Mouse (Mus musculus): ENCODE data around the gene Lhx2.

Gene Lhx2

DNA sequence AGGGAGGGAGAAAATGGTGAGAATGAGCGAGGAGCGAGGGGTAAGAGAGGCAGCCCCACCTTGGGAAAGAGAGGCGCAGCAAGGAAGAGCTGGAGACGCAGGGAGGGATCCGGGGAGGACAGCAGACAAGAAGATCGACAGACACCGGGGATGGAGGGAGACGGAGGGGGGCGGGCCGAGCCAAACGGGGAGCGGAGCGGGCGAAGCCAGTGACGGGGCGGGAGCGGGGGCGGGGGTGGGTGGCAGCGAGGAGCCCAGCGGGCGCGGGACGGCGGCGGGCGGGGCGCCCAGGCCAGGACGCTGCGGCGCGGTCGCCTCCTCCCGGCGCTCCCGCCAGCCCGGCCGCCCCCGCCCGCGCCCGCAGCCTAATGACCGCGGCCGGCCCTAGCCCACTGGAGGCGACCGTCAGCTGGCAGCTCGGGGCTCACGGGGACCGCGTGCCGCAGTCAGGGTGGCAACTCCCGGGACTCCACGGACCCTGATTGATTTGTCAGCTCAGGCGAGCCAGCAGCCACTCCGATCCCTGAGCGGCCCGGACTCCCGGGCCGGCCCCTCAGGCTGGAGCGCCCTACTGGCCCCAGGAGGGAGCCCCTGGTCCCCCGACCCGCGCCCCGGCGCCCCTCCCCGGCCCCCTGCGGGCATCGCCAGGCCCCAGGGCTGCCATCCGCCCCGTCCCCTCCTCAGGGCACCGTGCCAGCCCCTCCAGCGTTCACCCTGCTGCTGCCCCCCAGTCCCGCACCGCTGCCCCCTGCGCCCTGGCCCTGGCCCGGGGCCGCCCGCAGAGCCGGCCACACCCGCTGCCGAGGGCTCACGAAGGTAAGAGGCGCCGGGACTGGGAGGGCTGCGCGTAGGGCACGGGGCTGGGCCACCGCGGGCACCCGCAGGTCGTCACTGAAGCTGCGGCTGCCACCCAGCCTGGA lies at the start of gene Lhx2:
TSS of gene Lhx2 (plus strand) at position 292 of the 920 bp plus-strand sequence.
- DNase-seq (ENCODE audit: low spot score in 2 of 2): peak in 1 of 2 experiments; percentile 18

GRCm38 (mm10) chr2:38291526-38291925 lies 47.6 kb upstream of the Lhx2 start:
- DNase-seq (ENCODE audit: low spot score in 2 of 2): no peak

DNA sequence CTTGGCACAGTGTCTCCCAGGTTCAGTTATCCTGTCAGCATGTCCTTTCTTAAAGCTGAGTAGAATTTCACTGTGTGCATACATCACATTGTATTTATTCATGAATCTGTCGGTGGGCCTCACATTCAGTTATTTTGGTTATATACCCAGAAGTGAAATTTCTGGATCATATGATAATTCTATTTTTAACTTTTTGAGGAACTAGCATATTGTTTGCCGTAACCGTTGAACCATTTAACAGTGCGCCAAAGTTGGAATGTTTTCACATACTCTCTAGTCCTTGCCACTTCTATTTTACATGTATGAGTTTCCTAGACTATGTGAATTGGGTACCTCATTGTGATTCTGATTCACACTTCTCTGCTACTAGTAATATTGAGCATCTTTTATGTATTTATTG lies 43.1 kb upstream of the Lhx2 start:
- DNase-seq (ENCODE audit: low spot score in 2 of 2): no peak

GRCm38 (mm10) chr2:38300941-38301340 lies 38.1 kb upstream of the Lhx2 start:
- no peak for DNase-seq (ENCODE audit: low spot score in 2 of 2)

GRCm38 (mm10) chr2:38305152-38305551 lies 33.9 kb upstream of the Lhx2 start:
- DNase-seq (ENCODE audit: low spot score in 2 of 2): no peak

DNA sequence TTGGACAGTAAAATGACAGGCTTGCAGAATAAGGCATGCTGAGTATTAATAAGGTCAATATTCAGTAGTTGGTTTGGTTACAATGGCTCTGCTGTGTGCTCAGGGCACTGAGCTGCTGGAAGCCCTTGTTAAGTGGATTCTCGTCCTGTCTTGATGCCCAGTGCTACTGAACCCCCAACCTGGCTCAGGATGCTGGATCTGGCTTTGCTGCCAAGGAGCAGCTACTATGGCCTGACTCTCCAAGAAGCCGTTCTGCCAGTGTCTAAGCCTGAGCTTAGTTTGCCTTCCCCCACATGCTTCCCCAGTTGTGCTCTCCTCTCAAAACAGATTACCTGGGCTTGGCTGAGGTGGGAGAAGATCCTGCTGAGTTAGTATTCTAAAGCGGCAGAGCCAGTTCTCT lies 26.2 kb upstream of the Lhx2 start:
- no peak for DNase-seq (ENCODE audit: low spot score in 2 of 2)

DNA sequence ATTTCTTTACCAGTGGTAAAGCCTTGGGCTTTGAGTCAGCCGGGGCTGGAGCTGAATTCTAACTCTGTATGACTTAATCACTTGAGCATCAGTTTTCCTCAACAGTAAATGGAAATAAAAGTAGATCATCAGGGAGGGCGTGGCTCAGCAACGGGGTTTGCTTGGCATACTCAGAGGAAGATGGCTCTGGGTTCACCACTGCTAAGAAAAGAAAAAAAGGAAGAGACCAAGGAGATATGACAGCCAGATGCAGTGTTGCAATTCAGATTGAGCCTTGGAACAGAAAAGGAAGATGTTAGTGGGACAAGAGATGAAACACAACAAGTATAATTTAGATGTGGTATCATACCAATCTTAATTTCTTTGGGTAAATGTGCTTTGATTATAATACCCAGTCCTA lies 25.7 kb upstream of the Lhx2 start:
- DNase-seq (ENCODE audit: low spot score in 2 of 2): no peak

DNA sequence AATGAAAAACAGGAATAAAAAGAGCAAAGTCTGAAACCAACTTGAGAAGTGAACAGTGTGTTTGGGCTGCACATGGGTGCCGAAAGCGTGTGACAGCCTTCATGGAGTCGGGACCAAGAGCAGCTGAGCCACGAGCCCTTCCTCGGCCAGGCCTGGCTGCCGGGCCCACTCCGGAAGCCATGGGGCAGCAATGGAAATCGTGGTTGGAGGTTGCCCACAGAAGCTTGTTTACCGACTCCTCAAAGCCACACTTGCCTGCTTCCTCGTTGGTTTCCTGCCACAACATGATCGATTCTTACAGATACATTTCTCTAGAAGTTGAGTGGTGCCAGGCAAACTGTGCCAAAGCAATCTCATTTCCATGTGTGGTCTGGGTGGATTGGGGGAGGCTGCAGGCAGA lies 20.0 kb upstream of the Lhx2 start:
- no peak for DNase-seq (ENCODE audit: low spot score in 2 of 2)

- DNase-seq (ENCODE audit: low spot score in 2 of 2): no peak
Measured at GRCm38 (mm10) chr2:38320911-38321310, 18.2 kb upstream of the Lhx2 start.

DNA sequence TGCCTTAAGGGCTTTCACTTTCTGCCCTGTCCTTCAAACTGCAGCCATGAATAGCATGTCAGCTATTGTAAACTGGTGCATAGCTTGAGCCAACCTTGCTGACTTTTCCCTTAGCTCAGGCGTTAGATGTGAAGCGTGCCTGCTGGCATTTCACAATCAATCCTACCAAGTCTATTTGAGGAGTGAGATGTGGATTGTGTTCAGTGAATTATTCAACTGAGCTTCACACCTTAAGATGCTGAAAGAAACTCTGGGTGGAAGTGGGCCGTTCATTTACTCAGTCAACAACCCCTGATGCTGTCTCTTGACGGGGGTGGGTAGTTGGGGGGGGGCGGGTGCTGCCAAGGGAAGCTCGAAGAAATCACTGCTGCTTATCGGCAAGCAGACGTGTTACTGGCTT lies 15.7 kb upstream of the Lhx2 start:
- no peak for DNase-seq (ENCODE audit: low spot score in 2 of 2)

GRCm38 (mm10) chr2:38326671-38327070 lies 12.4 kb upstream of the Lhx2 start:
- DNase-seq (ENCODE audit: low spot score in 2 of 2): no peak

DNA sequence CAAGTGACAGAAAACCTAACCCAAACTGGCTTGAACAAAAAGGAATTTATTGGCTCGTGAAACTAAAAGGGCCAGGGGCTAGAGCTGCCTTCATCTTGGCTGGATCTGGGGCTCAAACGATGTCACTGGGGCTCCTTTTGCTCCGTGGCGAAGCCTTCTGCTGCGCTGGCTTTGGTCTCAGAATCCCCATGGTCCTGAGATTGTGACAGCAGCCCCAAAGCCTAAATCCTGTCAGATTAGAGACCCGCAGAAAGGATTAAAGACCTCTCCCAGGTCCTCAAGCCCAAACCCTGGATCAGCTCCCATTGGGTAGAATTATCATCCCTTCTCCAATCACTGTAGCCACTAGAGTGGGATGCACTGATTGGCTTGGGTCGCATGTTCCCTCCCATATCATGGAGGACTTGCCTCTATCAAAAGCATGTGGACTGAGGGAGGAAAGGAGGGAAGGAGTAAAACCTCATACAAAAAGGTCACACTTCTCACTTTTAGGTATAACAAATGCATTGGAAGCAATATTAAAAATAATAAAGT lies 5.4 kb upstream of the Lhx2 start:
- DNase-seq (ENCODE audit: low spot score in 2 of 2): no peak

DNA sequence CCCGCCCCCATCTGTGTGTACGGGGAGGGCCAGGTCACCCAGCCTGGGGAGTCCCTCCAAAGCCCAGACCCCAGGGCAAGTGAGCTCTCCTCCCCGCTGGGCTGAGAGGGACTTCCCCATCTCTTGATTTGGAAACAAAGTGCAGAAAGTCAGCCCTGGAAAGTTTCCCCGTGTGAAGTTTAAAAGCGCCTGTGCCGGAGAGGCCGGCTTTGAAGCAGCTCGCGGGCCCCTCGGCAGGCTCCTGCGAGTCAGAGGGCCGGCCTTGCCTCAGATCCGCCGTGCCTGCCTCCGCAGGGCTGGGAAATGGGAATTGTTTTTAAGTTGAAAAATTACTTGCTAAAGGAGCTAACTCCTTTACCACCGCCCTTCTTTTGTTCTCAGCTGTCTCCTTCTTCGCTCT lies 2.5 kb upstream of the Lhx2 start:
- DNase-seq (ENCODE audit: low spot score in 2 of 2): no peak

DNA sequence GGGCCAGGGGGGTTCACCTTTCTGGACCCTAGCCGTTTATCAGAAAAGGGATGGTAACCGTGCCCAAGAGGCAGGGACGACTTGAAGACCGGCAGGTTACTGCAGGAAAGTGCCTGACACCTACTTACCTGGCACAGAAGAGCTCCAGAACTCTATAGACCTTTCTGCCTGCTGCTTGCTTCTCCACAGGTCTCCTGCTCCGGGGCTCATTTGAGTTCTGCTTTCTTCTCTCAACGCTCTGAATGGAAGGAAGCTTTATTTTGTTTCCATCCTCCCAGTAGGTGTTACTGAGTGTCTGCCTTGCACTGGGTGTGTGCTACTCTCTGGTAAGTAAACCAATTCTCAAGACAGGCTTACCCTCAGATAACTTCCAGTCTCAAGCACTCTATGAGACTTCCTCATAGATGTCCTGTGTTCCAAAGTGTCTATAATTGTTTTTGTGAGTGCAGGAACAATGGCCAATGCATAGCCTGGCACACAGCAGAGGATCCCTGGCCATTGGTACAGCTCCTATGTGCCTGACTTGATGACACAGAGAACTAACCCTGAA lies 1.9 kb upstream of the Lhx2 start:
- DNase-seq (ENCODE audit: low spot score in 2 of 2): no peak

- DNase-seq (ENCODE audit: low spot score in 2 of 2): no peak
Measured at GRCm38 (mm10) chr2:38337681-38338080, 1.4 kb upstream of the Lhx2 start.

- DNase-seq (ENCODE audit: low spot score in 2 of 2): no peak
Measured at GRCm38 (mm10) chr2:38338348-38338932, 641 bp upstream of the Lhx2 start.

- peak in 1 of 2 experiments; percentile 26 for DNase-seq (ENCODE audit: low spot score in 2 of 2)
Measured at GRCm38 (mm10) chr2:38339910-38340625, 987 bp downstream of the Lhx2 start.

- peak in 1 of 2 experiments; percentile 14 for DNase-seq (ENCODE audit: low spot score in 2 of 2)
Measured at GRCm38 (mm10) chr2:38340626-38341200, 1.6 kb downstream of the Lhx2 start.

DNA sequence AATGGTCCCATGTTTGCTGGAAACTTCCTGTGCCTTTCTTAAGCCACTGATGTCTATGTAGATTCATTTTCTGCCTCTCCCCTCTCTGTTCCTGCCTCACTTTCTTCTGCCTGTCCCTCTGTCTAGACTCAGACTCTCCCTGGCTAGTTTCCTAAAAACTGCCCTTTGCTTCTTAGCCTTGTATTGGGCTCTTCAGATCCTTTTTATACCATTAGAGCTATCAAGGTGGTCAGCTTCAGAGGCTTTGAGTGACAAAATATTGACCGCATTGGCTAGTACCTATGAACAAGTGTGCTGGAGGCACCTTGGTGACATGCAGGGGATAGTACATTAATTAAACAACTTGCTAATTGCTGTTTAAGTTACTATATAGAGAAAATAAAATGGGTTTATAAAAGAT lies 4.5 kb downstream of the Lhx2 start:
- no peak for DNase-seq (ENCODE audit: low spot score in 2 of 2)

- no peak for DNase-seq (ENCODE audit: low spot score in 2 of 2)
Measured at GRCm38 (mm10) chr2:38344727-38345126, 5.6 kb downstream of the Lhx2 start.

- DNase-seq (ENCODE audit: low spot score in 2 of 2): no peak
Measured at GRCm38 (mm10) chr2:38346417-38346816, 7.3 kb downstream of the Lhx2 start.

All from right cerebral cortex, adult 2 months (tissue).